Mouse (Mus musculus): Measurements from ENCODE around the gene Tax1bp1.
"Not testable (repeated sequence)": the region's sequence is repeated elsewhere in the genome, so short reads cannot be mapped to it uniquely, and the experiment has no call there.

Gene Tax1bp1

DNA sequence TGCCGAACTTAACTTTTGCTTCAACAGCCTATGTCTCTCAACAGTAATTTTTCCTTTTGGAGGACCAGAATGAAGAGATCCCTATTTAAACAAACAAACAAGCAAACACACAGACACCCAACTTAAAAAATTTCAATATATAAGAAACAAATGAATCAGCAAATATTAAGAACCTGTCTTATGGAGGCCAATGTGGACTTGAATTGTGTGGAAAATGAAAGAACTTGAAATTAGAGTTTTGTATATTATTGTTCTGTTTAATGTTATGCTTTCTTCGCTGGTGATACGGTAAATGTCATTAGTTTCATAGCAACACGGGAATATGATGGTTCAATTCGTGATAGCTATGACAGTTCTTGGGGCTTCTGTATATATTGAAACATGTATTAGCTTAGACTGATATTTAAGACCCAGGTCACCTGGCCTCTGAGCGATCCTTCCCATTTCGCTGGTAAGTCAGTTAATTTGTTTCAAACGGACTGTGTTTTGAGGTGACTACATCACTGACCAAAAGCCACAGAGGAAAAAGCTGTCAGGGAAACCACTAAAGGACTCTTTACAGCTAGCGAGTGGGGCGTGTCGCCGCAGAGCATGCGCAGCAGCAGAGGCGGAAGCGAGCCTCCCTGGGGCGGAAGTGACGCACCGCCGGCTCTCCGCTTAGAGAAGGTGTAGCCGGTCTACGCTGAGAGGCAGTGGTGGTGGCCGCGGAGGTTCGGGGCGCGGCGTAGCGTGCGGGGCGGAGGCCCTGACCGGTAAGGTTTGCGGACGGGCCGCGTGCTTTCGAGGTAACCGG is at the start of gene Tax1bp1:
TSS of gene Tax1bp1 (plus strand) at position 626 of the 793 bp plus-strand sequence.
- DNase-seq (ENCODE audit: low spot score in 2 of 2): peak; percentile 88 to 92

GRCm38 (mm10) chr6:52667641-52668040 is 45.9 kb upstream of the Tax1bp1 start:
- DNase-seq (ENCODE audit: low spot score in 2 of 2): no peak

DNA sequence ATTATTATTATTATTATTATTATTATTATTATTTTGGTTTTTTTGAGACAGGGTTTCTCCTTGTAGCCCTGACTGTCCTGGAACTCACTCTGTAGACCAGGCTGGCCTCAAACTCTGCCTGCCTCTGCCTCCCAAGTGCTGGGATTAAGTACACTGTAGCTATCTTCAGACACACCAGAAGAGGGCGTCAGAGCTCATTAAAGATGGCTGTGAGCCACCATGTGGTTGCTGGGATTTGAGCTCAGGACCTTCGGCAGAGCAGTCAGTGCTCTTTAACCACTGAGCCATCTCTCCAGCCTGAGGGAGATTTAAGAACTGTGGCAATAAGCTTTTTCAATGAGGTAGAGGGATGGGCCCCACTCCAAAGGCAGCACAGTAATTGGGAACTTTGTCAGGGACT is 43.7 kb upstream of the Tax1bp1 start:
- not testable (repeated sequence) for DNase-seq (ENCODE audit: low spot score in 2 of 2)

- no peak for DNase-seq (ENCODE audit: low spot score in 2 of 2)
Measured at GRCm38 (mm10) chr6:52671791-52672190, 41.7 kb upstream of the Tax1bp1 start.

- no peak for DNase-seq (ENCODE audit: low spot score in 2 of 2)
Measured at GRCm38 (mm10) chr6:52672539-52672938, 41.0 kb upstream of the Tax1bp1 start.

- no peak for DNase-seq (ENCODE audit: low spot score in 2 of 2)
Measured at GRCm38 (mm10) chr6:52673706-52674105, 39.8 kb upstream of the Tax1bp1 start.

DNA sequence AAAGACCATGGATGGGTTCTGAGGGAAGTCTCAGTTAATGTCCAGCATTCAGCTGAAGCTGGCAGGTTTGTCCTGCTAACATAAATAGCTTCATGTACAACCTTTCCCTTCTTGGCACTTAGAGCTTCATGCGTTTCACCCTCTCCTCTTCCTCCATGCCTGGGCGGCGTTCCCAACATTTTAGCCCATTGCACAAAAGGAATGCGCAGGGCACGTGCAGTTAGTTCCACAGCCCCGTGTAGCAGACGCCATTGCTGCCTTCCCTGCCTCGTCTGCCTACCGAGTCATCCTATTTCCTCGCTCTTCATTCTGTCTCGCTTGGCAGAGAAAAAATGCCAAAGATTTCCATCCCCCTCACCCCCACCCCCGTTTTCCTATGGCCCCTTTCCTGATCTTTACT is 39.0 kb upstream of the Tax1bp1 start:
- DNase-seq (ENCODE audit: low spot score in 2 of 2): no peak

GRCm38 (mm10) chr6:52675222-52675921 is 38.2 kb upstream of the Tax1bp1 start:
- no peak for DNase-seq (ENCODE audit: low spot score in 2 of 2)

DNA sequence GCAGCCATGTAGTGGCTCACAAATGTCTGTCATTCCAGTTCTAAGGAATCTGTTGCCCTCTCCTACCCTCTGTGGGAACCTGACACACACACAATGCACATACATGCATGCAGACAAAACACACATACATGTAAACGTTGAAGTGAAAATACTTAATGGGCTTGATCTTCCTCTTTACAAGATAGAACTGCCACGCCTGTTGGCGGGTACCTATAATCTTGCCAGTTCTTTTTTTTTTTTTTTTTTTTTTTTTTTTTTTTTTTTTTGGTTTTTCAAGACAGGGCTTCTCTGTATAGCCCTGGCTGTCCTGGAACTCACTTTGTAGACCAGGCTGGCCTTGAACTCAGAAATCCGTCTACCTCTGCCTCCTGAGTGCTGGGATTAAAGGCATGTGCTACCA is 36.0 kb upstream of the Tax1bp1 start:
- DNase-seq (ENCODE audit: low spot score in 2 of 2): not testable (repeated sequence)

DNA sequence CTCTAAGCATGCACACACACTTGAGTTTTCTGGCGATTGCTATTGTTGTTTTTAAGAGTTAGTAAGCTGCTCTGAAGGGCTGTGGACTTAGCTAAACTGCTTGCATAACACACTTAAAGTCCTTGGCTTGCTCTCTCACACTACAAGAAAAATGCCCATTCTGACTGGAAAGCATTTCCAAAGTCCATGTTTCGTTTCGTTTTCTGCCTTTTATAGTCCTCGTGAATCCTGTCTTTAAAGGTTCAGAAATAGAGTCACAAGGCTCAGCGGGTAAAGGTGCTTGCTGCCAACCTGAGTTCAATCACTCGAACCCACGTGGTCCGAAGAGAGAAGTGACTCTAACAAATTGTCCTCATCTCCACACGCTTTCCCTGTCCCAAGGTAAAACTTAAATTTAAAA is 34.0 kb upstream of the Tax1bp1 start:
- DNase-seq (ENCODE audit: low spot score in 2 of 2): no peak

DNA sequence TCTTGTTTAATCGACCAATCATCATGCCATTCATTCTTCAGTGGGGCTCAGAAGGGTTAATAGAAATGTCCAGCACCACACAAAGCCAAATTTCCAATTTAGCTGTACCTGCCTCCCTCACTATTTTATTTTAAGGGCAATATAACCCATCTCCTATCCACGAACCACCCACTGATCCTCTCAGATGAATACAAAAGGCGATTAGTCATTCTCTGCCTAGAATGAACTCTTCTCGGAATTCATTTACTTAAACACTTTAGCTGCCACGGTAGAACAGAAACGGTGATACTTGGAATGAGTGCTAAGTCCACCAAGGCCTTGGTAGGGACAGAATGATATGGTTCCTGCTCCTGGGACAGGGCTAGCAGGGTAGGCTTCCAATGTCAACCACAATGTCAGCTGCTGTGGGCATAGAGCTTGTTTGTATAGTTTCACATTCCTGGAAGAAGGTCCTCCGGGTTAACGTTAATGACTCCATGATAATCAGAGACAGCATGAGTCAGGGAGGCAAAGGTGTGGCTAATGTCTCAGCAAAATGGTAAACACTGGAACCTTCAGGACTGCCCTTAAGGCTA is 33.0 kb upstream of the Tax1bp1 start:
- DNase-seq (ENCODE audit: low spot score in 2 of 2): no peak

DNA sequence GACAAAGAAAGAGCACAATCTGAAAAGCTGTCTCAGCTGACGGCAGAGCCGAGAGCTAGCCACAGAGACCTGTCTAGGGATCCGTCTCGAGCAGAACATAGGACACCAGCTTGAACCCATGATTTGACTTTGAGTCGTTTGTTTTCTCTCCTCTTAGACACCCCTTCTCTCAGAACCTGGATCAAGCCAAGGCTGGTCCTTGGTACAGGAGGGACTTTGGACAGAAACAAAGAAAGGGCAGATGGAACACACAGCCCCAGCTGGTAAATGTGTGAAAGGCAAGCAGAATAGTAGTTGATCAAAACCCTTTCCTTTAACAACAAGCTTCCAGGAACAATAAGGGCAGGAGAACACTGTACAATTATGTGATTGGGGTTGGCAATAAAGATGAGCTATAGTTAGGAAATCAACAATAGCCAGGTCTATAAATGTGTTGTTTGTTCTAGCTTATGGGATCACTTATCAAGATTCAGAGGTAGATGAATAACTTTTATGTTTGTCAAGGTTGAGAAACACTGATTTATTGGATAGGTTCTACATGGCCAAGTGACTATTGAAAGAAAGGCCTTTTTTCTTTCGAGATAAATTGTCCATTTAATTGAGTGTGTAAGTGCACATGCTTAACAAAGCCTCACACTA is 31.6 kb upstream of the Tax1bp1 start:
- no peak for DNase-seq (ENCODE audit: low spot score in 2 of 2)

- DNase-seq (ENCODE audit: low spot score in 2 of 2): no peak
Measured at GRCm38 (mm10) chr6:52682607-52683006, 30.9 kb upstream of the Tax1bp1 start.

DNA sequence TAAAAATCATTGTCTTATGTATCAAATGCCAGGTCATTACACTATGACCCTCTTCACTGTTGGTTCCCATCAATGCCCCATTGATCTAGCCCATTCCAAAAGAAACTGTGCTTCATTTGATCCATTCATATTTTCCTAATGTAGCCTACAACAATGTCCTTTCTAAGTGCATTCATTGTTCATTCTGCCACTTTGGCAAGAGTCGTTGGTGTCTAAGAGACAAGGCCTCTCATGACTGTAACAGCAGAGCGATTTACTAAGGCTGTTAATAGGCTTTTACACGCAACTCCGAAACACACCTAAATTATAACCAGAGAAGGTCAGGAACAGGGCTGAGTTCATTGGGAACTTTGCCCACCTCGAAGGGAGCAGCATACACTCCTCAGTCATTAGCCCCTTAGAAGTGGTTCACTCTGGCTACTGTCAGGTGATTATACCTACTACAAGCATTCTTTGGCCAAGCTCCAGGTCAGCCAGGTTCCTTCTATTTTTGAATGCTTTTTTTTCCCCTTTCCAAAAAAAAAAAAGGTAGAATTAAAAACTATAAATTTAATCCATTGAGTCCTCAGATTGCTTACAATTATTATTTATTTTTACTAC is 26.5 kb upstream of the Tax1bp1 start:
- no peak for DNase-seq (ENCODE audit: low spot score in 2 of 2)

- no peak for DNase-seq (ENCODE audit: low spot score in 2 of 2)
Measured at GRCm38 (mm10) chr6:52690365-52690764, 23.2 kb upstream of the Tax1bp1 start.

DNA sequence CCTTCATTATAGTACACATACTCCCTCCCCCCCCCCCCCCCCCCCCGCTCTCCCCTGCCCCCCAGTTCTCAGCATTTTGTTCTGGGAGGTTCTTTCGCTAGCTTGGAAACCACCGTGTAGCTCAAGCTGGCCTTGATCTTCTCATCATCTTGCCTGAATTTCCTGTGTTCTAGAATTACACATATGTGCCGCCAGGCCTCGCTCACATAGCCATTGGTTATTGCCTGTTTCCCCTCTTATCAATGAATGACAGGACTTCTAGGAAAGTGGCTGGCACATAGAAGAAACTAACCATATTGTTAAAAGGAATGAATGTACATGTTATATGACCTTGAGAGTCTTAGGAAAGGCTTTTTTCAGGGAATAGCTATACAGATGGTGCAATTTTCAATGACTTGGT is 21.7 kb upstream of the Tax1bp1 start:
- DNase-seq (ENCODE audit: low spot score in 2 of 2): no peak

GRCm38 (mm10) chr6:52692451-52693063 is 21.0 kb upstream of the Tax1bp1 start:
- no peak for DNase-seq (ENCODE audit: low spot score in 2 of 2)

DNA sequence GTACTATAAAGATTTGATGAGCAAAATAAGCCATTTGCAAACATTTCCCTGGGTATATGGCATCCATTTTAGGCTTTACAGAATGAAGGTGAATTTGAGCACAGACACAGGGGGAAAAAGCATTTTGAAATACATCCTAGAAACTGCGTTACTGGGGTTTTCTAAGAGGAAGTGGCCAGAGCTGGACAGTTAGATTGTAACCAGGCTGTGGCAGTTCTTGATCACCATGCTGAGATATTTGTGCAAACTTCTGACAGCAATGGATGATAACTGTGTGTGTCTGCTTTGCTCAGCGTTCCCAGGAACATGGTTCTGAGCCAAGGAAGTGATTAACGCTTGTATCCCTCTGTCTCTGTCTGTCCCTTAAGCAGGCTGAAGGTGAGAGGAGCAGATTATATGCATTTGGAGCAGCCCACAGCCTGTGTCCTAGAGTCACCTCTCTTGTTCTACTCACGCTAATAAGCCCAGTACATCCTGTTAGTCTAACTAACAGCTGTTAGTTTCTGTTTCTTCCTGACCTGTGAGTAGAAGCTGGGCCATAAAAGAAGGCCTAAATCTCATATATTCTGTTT is 15.5 kb upstream of the Tax1bp1 start:
- no peak for DNase-seq (ENCODE audit: low spot score in 2 of 2)

GRCm38 (mm10) chr6:52699050-52699449 is 14.5 kb upstream of the Tax1bp1 start:
- DNase-seq (ENCODE audit: low spot score in 2 of 2): no peak

DNA sequence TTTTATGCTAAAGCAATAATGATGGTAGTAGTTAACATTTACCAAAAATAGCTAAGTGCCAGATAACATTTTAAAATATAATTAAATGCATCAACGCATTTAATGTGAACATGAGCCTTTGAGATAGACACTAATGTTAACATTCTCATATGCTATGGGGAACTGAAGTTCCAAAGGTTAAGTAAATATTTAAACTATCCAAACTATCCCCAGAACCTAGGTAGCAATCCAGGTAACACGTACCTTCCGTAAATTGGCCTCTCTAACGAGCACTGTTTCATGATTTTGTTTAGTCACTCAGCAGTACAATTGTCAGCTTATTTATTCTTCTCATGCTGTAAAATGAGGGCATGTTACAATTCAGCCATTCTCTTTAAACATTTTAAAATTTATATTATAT is 13.6 kb upstream of the Tax1bp1 start:
- no peak for DNase-seq (ENCODE audit: low spot score in 2 of 2)

- no peak for DNase-seq (ENCODE audit: low spot score in 2 of 2)
Measured at GRCm38 (mm10) chr6:52703263-52703662, 10.3 kb upstream of the Tax1bp1 start.
